Mouse (Mus musculus): ENCODE data around the gene Zdhhc12. TPM values are rescaled to one million over a fixed set of nuclear protein-coding genes. Genes with fewer than 3 reads are reported as not detected.

Zdhhc12 gene
- polyA plus RNA-seq, 1 experiment from 2014 or later, result 21.0 TPM

- 0 out of 2 replicates have a peak overlapping the region, but pooled peaks have one; percentile 66 for H3K9ac ChIP-seq
Measured at GRCm38 (mm10) chr2:30076959-30077358, 16.5 kb downstream of the Zdhhc12 start.

DNA sequence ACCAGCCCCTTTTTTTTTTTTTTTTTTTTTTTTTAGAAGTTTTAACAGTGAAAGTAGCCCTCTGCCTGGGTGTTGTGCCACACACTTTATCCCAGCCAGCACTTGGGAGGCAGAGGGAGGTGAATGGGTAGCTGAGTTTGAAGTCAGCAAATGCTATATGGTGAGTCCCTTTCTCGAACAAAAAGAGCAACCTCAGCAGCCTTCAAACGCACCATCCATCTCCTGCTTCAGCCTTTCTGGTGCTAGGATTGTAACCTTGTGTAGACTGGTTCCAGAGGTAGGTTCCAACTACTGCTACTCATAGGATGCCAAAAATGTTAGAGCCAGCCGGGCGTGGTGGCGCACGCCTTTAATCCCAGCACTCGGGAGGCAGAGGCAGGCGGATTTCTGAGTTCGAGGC lies 17.0 kb downstream of the Zdhhc12 start:
- H3K27me3 ChIP-seq, result no peaks in the 10 kb centered on the region
- no peak overlapping the region for H3K4me3 ChIP-seq
- ATAC-seq, result no peak
- no peaks in the 10 kb centered on the region for H3K9me3 ChIP-seq (replicated peaks)
- no peak overlapping the region for H3K9ac ChIP-seq
- no peak overlapping the region for H3K27ac ChIP-seq
- peaks cover 20% of the 10 kb centered on the region for H3K36me3 ChIP-seq (ENCODE audit: poor library complexity, severe bottlenecking)
- H3K4me2 ChIP-seq, result no peak overlapping the region
- H3K4me1 ChIP-seq, result peaks cover 19% of the 10 kb centered on the region
- WGBS, result 91% methylated on average over 9 of the region's 9 CpGs

More at GRCm38 (mm10) chr2:30076959-30077358, 16.5 kb downstream of the Zdhhc12 start:
- peak; percentile 20 for ATAC-seq
- peaks cover 16% of the 10 kb centered on the region for H3K36me3 ChIP-seq (ENCODE audit: poor library complexity, severe bottlenecking)
- no peaks in the 10 kb centered on the region for H3K9me3 ChIP-seq (replicated peaks)
- 70% methylated on average over 6 of the region's 6 CpGs for WGBS
- H3K4me3 ChIP-seq, result peak overlapping the region; percentile 51
- no peaks in the 10 kb centered on the region for H3K27me3 ChIP-seq
- peaks cover 19% of the 10 kb centered on the region for H3K4me1 ChIP-seq
- peak overlapping the region; percentile 89 for H3K4me2 ChIP-seq
- peak overlapping the region; percentile 10; the same call in 1 of the 2 replicates for H3K27ac ChIP-seq

GRCm38 (mm10) chr2:30075625-30076024 lies 17.8 kb downstream of the Zdhhc12 start:
- Histone ChIP-seq H3K27me3 (no peaks in the 10 kb centered on the region), H3K9ac (no peak overlapping the region), H3K9me3 (replicated peaks) (no peaks in the 10 kb centered on the region), H3K36me3 (ENCODE audit: poor library complexity, severe bottlenecking) (peaks cover 21% of the 10 kb centered on the region), H3K27ac (no peak overlapping the region), H3K4me2 (no peak overlapping the region), H3K4me3 (no peak overlapping the region), H3K4me1 (peaks cover 19% of the 10 kb centered on the region)
- no peak for ATAC-seq
- 90% methylated on average over 3 of the region's 3 CpGs for WGBS

- no peak for ATAC-seq
- Histone ChIP-seq H3K27ac (no peak overlapping the region), H3K27me3 (no peaks in the 10 kb centered on the region), H3K4me2 (no peak overlapping the region), H3K9ac (no peak overlapping the region), H3K4me3 (no peak overlapping the region), H3K36me3 (ENCODE audit: poor library complexity, severe bottlenecking) (peaks cover 45% of the 10 kb centered on the region), H3K4me1 (peaks cover 20% of the 10 kb centered on the region), H3K9me3 (replicated peaks) (no peaks in the 10 kb centered on the region)
- 84% methylated on average over 3 of the region's 3 CpGs for WGBS
Measured at GRCm38 (mm10) chr2:30073285-30073684, 20.2 kb downstream of the Zdhhc12 start.

GRCm38 (mm10) chr2:30072875-30073274 lies 20.6 kb downstream of the Zdhhc12 start:
- 73% methylated on average over 7 of the region's 7 CpGs for WGBS
- H3K36me3 ChIP-seq (ENCODE audit: poor library complexity, severe bottlenecking), result peaks cover 45% of the 10 kb centered on the region
- peaks cover 20% of the 10 kb centered on the region for H3K4me1 ChIP-seq
- no peak overlapping the region for H3K9ac ChIP-seq
- H3K27me3 ChIP-seq, result no peaks in the 10 kb centered on the region
- no peak for ATAC-seq
- no peak overlapping the region for H3K4me2 ChIP-seq
- H3K4me3 ChIP-seq, result no peak overlapping the region
- H3K9me3 ChIP-seq (replicated peaks), result no peaks in the 10 kb centered on the region
- no peak overlapping the region for H3K27ac ChIP-seq

GRCm38 (mm10) chr2:30067962-30068361 lies 25.5 kb downstream of the Zdhhc12 start:
- Histone ChIP-seq H3K9ac (peak overlapping the region; percentile 100), H3K27ac (no peak overlapping the region), H3K9me3 (replicated peaks) (no peaks in the 10 kb centered on the region), H3K4me2 (peak overlapping the region; percentile 82), H3K4me3 (peak overlapping the region; percentile 100), H3K4me1 (peaks cover 39% of the 10 kb centered on the region), H3K27me3 (no peaks in the 10 kb centered on the region), H3K36me3 (ENCODE audit: poor library complexity, severe bottlenecking) (peaks cover 37% of the 10 kb centered on the region)
- no peak for ATAC-seq
- 16% methylated on average over 7 of the region's 7 CpGs for WGBS

GRCm38 (mm10) chr2:30067031-30067888 lies 26.2 kb downstream of the Zdhhc12 start:
- H3K27ac ChIP-seq, result peak overlapping the region; percentile 100
- H3K4me3 ChIP-seq, result peak overlapping the region; percentile 100
- peak overlapping the region; percentile 100 for H3K9ac ChIP-seq
- ATAC-seq, result peak; percentile 37
- H3K36me3 ChIP-seq (ENCODE audit: poor library complexity, severe bottlenecking), result peaks cover 30% of the 10 kb centered on the region
- no peaks in the 10 kb centered on the region for H3K27me3 ChIP-seq
- no peaks in the 10 kb centered on the region for H3K9me3 ChIP-seq (replicated peaks)
- peak overlapping the region; percentile 82 for H3K4me2 ChIP-seq
- H3K4me1 ChIP-seq, result peaks cover 46% of the 10 kb centered on the region
- under 1% methylated on average over 53 of the region's 69 CpGs for WGBS

DNA sequence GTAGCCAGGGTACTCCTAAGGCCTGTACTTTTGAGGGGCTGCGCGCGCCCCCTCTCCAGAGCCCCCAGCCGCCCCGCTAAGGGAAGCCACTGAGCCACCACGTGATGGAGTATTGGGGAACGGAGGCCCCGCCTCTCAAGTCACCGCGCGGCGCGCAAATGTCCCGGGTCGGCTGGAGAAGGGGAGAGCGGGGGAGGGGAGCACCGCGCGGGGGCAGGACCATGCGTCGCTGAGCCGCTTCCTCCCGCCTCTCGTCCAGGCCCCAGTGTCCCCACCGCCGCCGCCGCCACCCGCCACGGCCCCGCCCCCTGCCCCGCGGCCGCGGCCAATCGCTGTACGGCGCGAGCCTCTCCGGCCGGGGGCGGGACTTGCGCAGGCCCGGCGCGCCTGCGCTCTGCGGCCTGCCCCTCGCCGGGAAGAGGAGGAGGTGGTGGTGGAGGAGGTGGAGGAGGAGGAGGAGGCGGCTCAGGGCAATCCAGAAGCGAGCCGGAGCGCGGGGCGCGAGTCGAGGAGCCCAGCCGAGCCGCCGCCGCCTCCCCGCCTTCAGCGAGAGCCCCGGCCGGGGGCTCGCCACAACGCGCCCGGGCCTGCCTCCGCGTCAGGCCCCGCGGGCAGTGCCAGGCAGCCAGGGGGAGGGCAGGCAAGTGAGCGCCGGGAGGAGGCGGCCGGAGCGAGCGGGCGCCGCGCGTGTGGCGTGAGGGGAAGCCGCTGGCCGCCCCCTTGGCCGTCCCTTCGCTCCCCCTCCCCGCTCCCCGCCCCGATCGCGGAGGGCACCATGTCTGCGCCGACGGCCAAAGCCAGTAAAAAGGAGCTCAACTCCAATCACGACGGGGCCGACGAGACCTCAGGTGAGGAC lies 27.2 kb downstream of the Zdhhc12 start:
- ATAC-seq, result peak; percentile 93
- under 1% methylated on average over 67 of the region's 101 CpGs for WGBS
- no peaks in the 10 kb centered on the region for H3K27me3 ChIP-seq
- H3K4me2 ChIP-seq, result peak overlapping the region; percentile 82
- peak overlapping the region; percentile 100 for H3K9ac ChIP-seq
- H3K27ac ChIP-seq, result peak overlapping the region; percentile 100
- peaks cover 25% of the 10 kb centered on the region for H3K36me3 ChIP-seq (ENCODE audit: poor library complexity, severe bottlenecking)
- H3K4me3 ChIP-seq, result peak overlapping the region; percentile 100
- peaks cover 53% of the 10 kb centered on the region for H3K4me1 ChIP-seq
- H3K9me3 ChIP-seq (replicated peaks), result no peaks in the 10 kb centered on the region

GRCm38 (mm10) chr2:30064298-30064697 lies 29.1 kb downstream of the Zdhhc12 start:
- Histone ChIP-seq H3K4me1 (peaks cover 57% of the 10 kb centered on the region), H3K27me3 (no peaks in the 10 kb centered on the region), H3K36me3 (ENCODE audit: poor library complexity, severe bottlenecking) (peaks cover 10% of the 10 kb centered on the region), H3K27ac (no peak overlapping the region), H3K9ac (peak overlapping the region; percentile 72), H3K9me3 (replicated peaks) (no peaks in the 10 kb centered on the region), H3K4me3 (peak overlapping the region; percentile 59; the same call in 1 of the 2 replicates), H3K4me2 (peak overlapping the region; percentile 88)
- no peak for ATAC-seq
- WGBS, result 48% methylated on average over 3 of the region's 3 CpGs

DNA sequence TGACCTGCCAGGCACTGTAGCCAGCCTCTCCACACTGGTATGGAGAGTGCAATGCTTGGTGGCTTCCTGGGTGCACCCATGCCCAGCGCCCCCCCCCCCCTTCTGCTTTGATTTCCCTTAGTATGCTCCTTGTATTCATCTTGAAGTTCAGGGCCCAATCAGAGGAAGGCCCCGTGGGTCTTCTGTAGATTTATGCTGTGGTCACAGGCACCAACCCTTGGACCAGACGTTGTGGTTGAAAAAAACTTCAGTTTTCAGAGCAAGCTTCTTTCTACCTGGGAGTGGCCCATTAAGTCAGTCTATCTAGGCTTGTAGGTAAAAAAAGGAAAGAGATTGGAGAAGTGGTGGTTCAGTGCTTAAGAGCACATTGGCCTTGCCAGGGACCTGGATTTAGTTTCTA lies 29.7 kb downstream of the Zdhhc12 start:
- H3K4me2 ChIP-seq, result peak overlapping the region; percentile 88
- ATAC-seq, result no peak
- WGBS, result 9% methylated on average over 3 of the region's 3 CpGs
- H3K4me3 ChIP-seq, result peak overlapping the region; percentile 59
- no peak overlapping the region for H3K27ac ChIP-seq
- H3K9ac ChIP-seq, result peak overlapping the region; percentile 72
- peaks cover 5% of the 10 kb centered on the region for H3K36me3 ChIP-seq (ENCODE audit: poor library complexity, severe bottlenecking)
- H3K27me3 ChIP-seq, result no peaks in the 10 kb centered on the region
- H3K4me1 ChIP-seq, result peaks cover 55% of the 10 kb centered on the region
- no peaks in the 10 kb centered on the region for H3K9me3 ChIP-seq (replicated peaks)

- Histone ChIP-seq H3K9ac (peak overlapping the region; percentile 72), H3K9me3 (replicated peaks) (no peaks in the 10 kb centered on the region), H3K36me3 (ENCODE audit: poor library complexity, severe bottlenecking) (no peaks in the 10 kb centered on the region), H3K4me3 (peak overlapping the region; percentile 59), H3K27me3 (no peaks in the 10 kb centered on the region), H3K27ac (peak overlapping the region; percentile 82), H3K4me2 (peak overlapping the region; percentile 88), H3K4me1 (peaks cover 50% of the 10 kb centered on the region)
- ATAC-seq, result no peak
- 5% methylated on average over 8 of the region's 8 CpGs for WGBS
Measured at GRCm38 (mm10) chr2:30063235-30063634, 30.2 kb downstream of the Zdhhc12 start.
